Mouse (Mus musculus) spleen, adult 2 months (tissue): ENCODE results near the gene Agap1. TPM values are rescaled to one million over a fixed set of nuclear protein-coding genes. Genes with fewer than 3 reads are reported as not detected.

Experiments
- DNase-seq, 2 experiments: peaks; one replicate each; pipeline versions ENCODE4 v3.0.0 to v3.0.0-alpha.2; 2012 to 2021; ENCODE audit warnings: low spot score in 2 of 2, low read depth in 1 of 2
- H3K27ac ChIP-seq: fragments of 200-500 bp; 2 replicates; pipeline ENCODE4 v1.5.1; 2012; ENCODE audit warnings: low read length, inconsistent platforms; ENCODE audit not compliant: insufficient read depth
- H3K27me3 ChIP-seq: fragments of 200-500 bp; 2 replicates; pipeline ENCODE4 v1.6.1; 2012; ENCODE audit warnings: mild to moderate bottlenecking, moderate library complexity, low read length, inconsistent platforms; ENCODE audit not compliant: control insufficient read depth, insufficient read depth
- H3K36me3 ChIP-seq: fragments of 200-500 bp; 2 replicates; pipeline ENCODE4 v1.6.1; 2012; ENCODE audit warnings: mild to moderate bottlenecking, low read length, inconsistent platforms; ENCODE audit not compliant: control insufficient read depth, insufficient read depth
- H3K4me1 ChIP-seq: fragments of 200-500 bp; 2 replicates; pipeline ENCODE4 v1.6.1; 2011; ENCODE audit warnings: inconsistent platforms; ENCODE audit not compliant: control insufficient read depth, insufficient read depth, insufficient read length
- H3K4me3 ChIP-seq: fragments of 200-500 bp; 2 replicates; pipeline ENCODE4 v1.5.1; 2011; ENCODE audit warnings: mild to moderate bottlenecking, inconsistent platforms; ENCODE audit not compliant: insufficient read depth, insufficient read length; ENCODE audit errors: extremely low read depth
- CTCF ChIP-seq: fragments of 200-500 bp; IDR thresholded peaks from 2 replicates; pipeline ENCODE4 v1.5.1; 2011; ENCODE audit warnings: mild to moderate bottlenecking, inconsistent platforms; ENCODE audit not compliant: insufficient read depth, insufficient read length, insufficient replicate concordance; ENCODE audit errors: extremely low read depth
- POLR2A ChIP-seq: fragments of 200-500 bp; IDR thresholded peaks from 2 replicates; pipeline ENCODE4 v1.6.1; 2011; ENCODE audit warnings: low read depth, low read length, inconsistent platforms
- WGBS: fragments of 180-500 bp; shearing (Covaris S2); methylation state at CpG from one replicate; pipeline ENCODE4 v1.1.7; 2018; 5-methylcytosine and 5-hydroxymethylcytosine counted together
- polyA plus RNA-seq: library from polyadenylated mRNA; depleted of rRNA; stranded (reverse); fragments of >200 nt; gene quantifications from 2 replicates; pipeline ENCODE4 v1.2.3, GENCODE M21; 2012

Gene Agap1
- polyA plus RNA-seq, 1 experiment: 6.7 TPM

GRCm38 (mm10) chr1:89912392-89912791 lies 457.8 kb downstream of the Agap1 start:
- Histone ChIP-seq H3K27me3 (no peaks in the 10 kb centered on the region), H3K4me3 (no peak overlapping the region), H3K4me1 (no peaks in the 10 kb centered on the region), H3K27ac (no peak overlapping the region), H3K36me3 (no peaks in the 10 kb centered on the region)
- 66% methylated on average over 5 of the region's 5 CpGs for WGBS
- no peak for DNase-seq
- TF ChIP-seq CTCF: no peak
- TF ChIP-seq POLR2A: no peak

DNA sequence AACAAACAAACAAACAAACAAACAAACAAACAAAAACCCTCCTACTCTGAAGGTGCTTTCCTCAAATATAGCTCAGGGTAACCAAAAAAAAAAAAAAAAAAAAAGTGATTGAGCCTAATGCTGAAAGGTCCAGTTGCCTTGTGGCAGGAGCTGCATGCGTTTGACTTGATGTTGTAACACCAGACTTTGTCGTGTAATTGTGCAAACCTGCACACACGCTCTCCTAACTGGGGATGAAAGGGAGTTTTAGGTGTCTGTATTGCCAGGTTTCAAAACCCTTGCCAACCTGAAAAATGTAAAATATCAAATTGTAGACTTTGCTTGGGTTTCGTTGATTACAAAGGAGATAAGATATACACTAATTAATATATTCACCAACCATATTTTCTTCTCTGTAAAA lies 459.0 kb downstream of the Agap1 start:
- DNase-seq: no peak
- WGBS: 83% methylated on average over 4 of the region's 4 CpGs
- Histone ChIP-seq H3K27ac (no peak overlapping the region), H3K4me3 (no peak overlapping the region), H3K4me1 (no peaks in the 10 kb centered on the region), H3K27me3 (no peaks in the 10 kb centered on the region), H3K36me3 (no peaks in the 10 kb centered on the region)
- TF ChIP-seq CTCF (no peak), POLR2A (no peak)

- H3K4me3 ChIP-seq: no peak overlapping the region
- no peaks in the 10 kb centered on the region for H3K4me1 ChIP-seq
Observed at GRCm38 (mm10) chr1:89918111-89918510, 463.5 kb downstream of the Agap1 start.

GRCm38 (mm10) chr1:89919206-89919605 lies 464.6 kb downstream of the Agap1 start:
- WGBS: 88% methylated on average over 6 of the region's 6 CpGs
- no peaks in the 10 kb centered on the region; the same call in 1 of the 2 replicates for H3K27me3 ChIP-seq

More at GRCm38 (mm10) chr1:89918111-89918510, 463.5 kb downstream of the Agap1 start:
- 56% methylated on average over 18 of the region's 18 CpGs for WGBS
- Histone ChIP-seq H3K27me3 (no peaks in the 10 kb centered on the region; the same call in 1 of the 2 replicates), H3K27ac (no peak overlapping the region), H3K36me3 (no peaks in the 10 kb centered on the region)
- TF ChIP-seq CTCF: no peak
- TF ChIP-seq POLR2A: no peak
- no peak for DNase-seq

DNA sequence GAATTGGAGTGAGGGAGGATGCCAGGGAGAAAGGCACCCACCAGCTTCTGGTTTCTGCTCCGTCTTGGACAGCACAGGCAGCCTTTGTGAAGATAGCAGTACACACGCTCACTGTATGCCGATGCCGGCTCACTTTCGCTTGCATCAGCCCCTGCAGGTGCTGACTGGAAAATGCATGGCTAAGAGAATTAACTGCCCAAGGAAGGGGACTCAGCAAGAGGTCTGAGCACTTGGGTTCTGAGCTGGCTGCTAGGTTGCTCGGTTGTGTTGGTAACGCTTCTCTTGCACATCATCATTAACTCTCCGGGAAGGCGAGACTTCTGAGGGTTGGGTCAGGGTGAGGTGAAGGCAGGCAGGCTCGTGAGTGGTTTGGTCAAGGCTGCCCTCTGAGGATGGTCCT lies 467.2 kb downstream of the Agap1 start:
- no peak for DNase-seq
- TF ChIP-seq POLR2A: no peak
- no peak for TF ChIP-seq CTCF
- no peaks in the 10 kb centered on the region for H3K36me3 ChIP-seq
- H3K4me3 ChIP-seq: no peak overlapping the region
- no peaks in the 10 kb centered on the region for H3K4me1 ChIP-seq
- WGBS: 11% methylated on average over 10 of the region's 10 CpGs
- no peaks in the 10 kb centered on the region; the same call in 1 of the 2 replicates for H3K27me3 ChIP-seq
- no peak overlapping the region for H3K27ac ChIP-seq

More at GRCm38 (mm10) chr1:89919206-89919605, 464.6 kb downstream of the Agap1 start:
- Histone ChIP-seq H3K4me1 (no peaks in the 10 kb centered on the region), H3K4me3 (no peak overlapping the region), H3K27ac (no peak overlapping the region), H3K36me3 (no peaks in the 10 kb centered on the region)
- TF ChIP-seq POLR2A (no peak), CTCF (no peak)
- DNase-seq: no peak

- WGBS: 13% methylated on average over 7 of the region's 7 CpGs
- H3K27me3 ChIP-seq: no peaks in the 10 kb centered on the region; the same call in 1 of the 2 replicates
- no peaks in the 10 kb centered on the region for H3K36me3 ChIP-seq
- no peak for DNase-seq
- TF ChIP-seq CTCF (no peak), POLR2A (no peak)
- H3K4me3 ChIP-seq: no peak overlapping the region
- no peak overlapping the region for H3K27ac ChIP-seq
- no peaks in the 10 kb centered on the region for H3K4me1 ChIP-seq
Observed at GRCm38 (mm10) chr1:89922282-89922681, 467.7 kb downstream of the Agap1 start.

DNA sequence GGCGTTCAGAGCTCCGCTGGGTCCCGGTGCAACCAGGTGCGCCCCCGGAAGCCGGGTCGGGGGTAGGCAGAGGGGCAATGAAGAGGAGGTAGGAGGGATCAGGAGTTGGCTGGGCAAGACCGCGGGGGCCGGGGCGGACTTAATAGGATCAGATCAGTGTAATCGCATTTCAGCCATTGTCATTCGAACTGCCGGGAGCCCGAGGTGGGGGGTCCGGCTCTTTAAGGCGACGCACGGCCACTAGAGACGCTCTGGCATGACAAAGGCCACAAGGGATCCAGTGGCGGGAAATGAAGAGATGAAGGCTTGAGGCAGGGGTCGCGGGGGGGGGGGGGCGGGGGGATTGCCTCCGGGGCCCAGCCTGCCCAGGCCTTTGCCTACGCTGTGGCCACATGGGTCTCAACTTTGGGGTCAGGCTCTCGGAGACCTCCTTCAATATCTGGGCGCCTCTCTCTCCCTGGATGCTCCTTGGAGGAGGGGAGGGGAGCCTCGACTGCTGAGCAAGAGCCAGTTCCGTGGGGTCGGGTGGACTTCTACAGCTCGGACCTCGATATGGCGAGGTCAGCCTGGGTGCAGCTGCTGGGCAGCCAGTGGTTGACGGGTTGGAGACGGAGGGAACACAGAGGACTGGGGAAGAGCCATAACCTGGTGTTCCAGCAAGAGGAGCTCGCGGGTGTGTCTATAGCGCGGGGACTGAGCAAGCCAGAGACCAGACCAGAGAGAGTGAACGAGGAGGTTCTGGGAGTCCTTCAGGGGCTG lies 468.5 kb downstream of the Agap1 start:
- no peak for TF ChIP-seq CTCF
- no peak for TF ChIP-seq POLR2A
- Histone ChIP-seq H3K4me1 (no peaks in the 10 kb centered on the region), H3K4me3 (no peak overlapping the region), H3K36me3 (no peaks in the 10 kb centered on the region), H3K27ac (no peak overlapping the region), H3K27me3 (no peaks in the 10 kb centered on the region; the same call in 1 of the 2 replicates)
- no peak for DNase-seq
- 6% methylated on average over 40 of the region's 41 CpGs for WGBS
